Mouse (Mus musculus) WW6 (cell line): ENCODE data around the gene Cdt1.

ENCODE experiments used
- DNase-seq: peaks from one replicate; pipeline ENCODE4 v3.0.0-alpha.2; 2013; ENCODE audit warnings: low read depth, low spot score

The Cdt1 gene

GRCm38 (mm10) chr8:122567361-122568108 lies at the start of gene Cdt1:
Gene Cdt1 (plus strand): TSS chr8:122568015.
- peak; percentile 97 for DNase-seq

- DNase-seq, result no peak
Observed at GRCm38 (mm10) chr8:122520611-122521010, 47.2 kb upstream of the Cdt1 start.

GRCm38 (mm10) chr8:122522796-122523651 lies 44.8 kb upstream of the Cdt1 start:
- DNase-seq, result peak; percentile 73

- DNase-seq, result no peak
Observed at GRCm38 (mm10) chr8:122523652-122524360, 44.0 kb upstream of the Cdt1 start.

- DNase-seq, result no peak
Observed at GRCm38 (mm10) chr8:122524506-122524905, 43.3 kb upstream of the Cdt1 start.

GRCm38 (mm10) chr8:122525004-122525403 lies 42.8 kb upstream of the Cdt1 start:
- no peak for DNase-seq

- DNase-seq, result no peak
Observed at GRCm38 (mm10) chr8:122526084-122526483, 41.7 kb upstream of the Cdt1 start.

- DNase-seq, result no peak
Observed at GRCm38 (mm10) chr8:122526526-122527170, 41.2 kb upstream of the Cdt1 start.

GRCm38 (mm10) chr8:122527937-122528336 lies 39.9 kb upstream of the Cdt1 start:
- DNase-seq, result no peak

- no peak for DNase-seq
Observed at GRCm38 (mm10) chr8:122529159-122529558, 38.7 kb upstream of the Cdt1 start.

GRCm38 (mm10) chr8:122531312-122531711 lies 36.5 kb upstream of the Cdt1 start:
- no peak for DNase-seq

GRCm38 (mm10) chr8:122537033-122537432 lies 30.8 kb upstream of the Cdt1 start:
- DNase-seq, result no peak

- DNase-seq, result no peak
Observed at GRCm38 (mm10) chr8:122537812-122538211, 30.0 kb upstream of the Cdt1 start.

- DNase-seq, result no peak
Observed at GRCm38 (mm10) chr8:122538310-122539076, 29.3 kb upstream of the Cdt1 start.

GRCm38 (mm10) chr8:122544138-122544537 lies 23.7 kb upstream of the Cdt1 start:
- no peak for DNase-seq

GRCm38 (mm10) chr8:122546066-122546755 lies 21.6 kb upstream of the Cdt1 start:
- DNase-seq, result no peak

GRCm38 (mm10) chr8:122546811-122547453 lies 20.9 kb upstream of the Cdt1 start:
- no peak for DNase-seq

- no peak for DNase-seq
Observed at GRCm38 (mm10) chr8:122547815-122548214, 20.0 kb upstream of the Cdt1 start.

GRCm38 (mm10) chr8:122548331-122548730 lies 19.5 kb upstream of the Cdt1 start:
- no peak for DNase-seq
